Mouse (Mus musculus): ENCODE measurements at regions not wholly inside any gene's neighbourhood (a gene's known extent, or its start where the extent isn't known, plus 50 kb on each side); places are given as distances from the start of the nearest gene placed in this dataset.

- no peak for DNase-seq (ENCODE audit: extremely low spot score in 1 of 2, low spot score in 2 of 2)
- no peak for TF ChIP-seq CTCF (IDR thresholded peaks at IDR 0.05)
- intact Hi-C loops (cut with DNase I): no loop called here
- Histone ChIP-seq H3K4me3 (no peak overlapping the region), H3K27ac (no peak overlapping the region)
Measured at GRCm38 (mm10) chr12:99039497-99040322, 119.3 kb downstream of the Ttc8 start.

GRCm38 (mm10) chr12:99041606-99042005 lies 121.2 kb downstream of the Ttc8 start:
- TF ChIP-seq CTCF (IDR thresholded peaks at IDR 0.05): no peak
- DNase-seq (ENCODE audit: extremely low spot score in 1 of 2, low spot score in 2 of 2): no peak
- Histone ChIP-seq H3K27ac (no peak overlapping the region), H3K4me3 (no peak overlapping the region)
- intact Hi-C loops (cut with DNase I): no loop called here

- H3K4me3 ChIP-seq: no peak overlapping the region
- DNase-seq (ENCODE audit: extremely low spot score in 1 of 2, low spot score in 2 of 2): no peak
- no peak overlapping the region for H3K27ac ChIP-seq
- no peak for TF ChIP-seq CTCF (IDR thresholded peaks at IDR 0.05)
- intact Hi-C loops (cut with DNase I): loop anchor here (1.0 kb wide), 1 partner anchor 47 kb away; no protein-coding TSS in a partner anchor
Measured at GRCm38 (mm10) chr12:99042918-99043862, 122.8 kb downstream of the Ttc8 start.

- H3K4me3 ChIP-seq: no peak overlapping the region
- no peak for TF ChIP-seq CTCF (IDR thresholded peaks at IDR 0.05)
- H3K27ac ChIP-seq: no peak overlapping the region
- intact Hi-C loops (cut with DNase I): no loop called here
- DNase-seq (ENCODE audit: extremely low spot score in 1 of 2, low spot score in 2 of 2): no peak
Measured at GRCm38 (mm10) chr12:99044477-99044876, 124.1 kb downstream of the Ttc8 start.

- intact Hi-C loops (cut with DNase I): no loop called here
- DNase-seq (ENCODE audit: extremely low spot score in 1 of 2, low spot score in 2 of 2): no peak
- Histone ChIP-seq H3K4me3 (no peak overlapping the region), H3K27ac (no peak overlapping the region)
- no peak for TF ChIP-seq CTCF (IDR thresholded peaks at IDR 0.05)
Measured at GRCm38 (mm10) chr12:99050426-99050825, 130.1 kb downstream of the Ttc8 start.

- no peak for TF ChIP-seq CTCF (IDR thresholded peaks at IDR 0.05)
- no peak overlapping the region for H3K27ac ChIP-seq
- no peak for DNase-seq (ENCODE audit: extremely low spot score in 1 of 2, low spot score in 2 of 2)
- intact Hi-C loops (cut with DNase I): no loop called here
- H3K4me3 ChIP-seq: no peak overlapping the region
Measured at GRCm38 (mm10) chr12:99052599-99052998, 132.2 kb downstream of the Ttc8 start.

GRCm38 (mm10) chr12:99057521-99057920 lies 137.1 kb downstream of the Ttc8 start:
- DNase-seq (ENCODE audit: extremely low spot score in 1 of 2, low spot score in 2 of 2): no peak
- no peak overlapping the region for H3K4me3 ChIP-seq
- intact Hi-C loops (cut with DNase I): no loop called here
- H3K27ac ChIP-seq: no peak overlapping the region
- no peak for TF ChIP-seq CTCF (IDR thresholded peaks at IDR 0.05)

GRCm38 (mm10) chr12:99058916-99059315 lies 138.5 kb downstream of the Ttc8 start:
- Histone ChIP-seq H3K27ac (no peak overlapping the region), H3K4me3 (no peak overlapping the region)
- intact Hi-C loops (cut with DNase I): no loop called here
- DNase-seq (ENCODE audit: extremely low spot score in 1 of 2, low spot score in 2 of 2): no peak
- TF ChIP-seq CTCF (IDR thresholded peaks at IDR 0.05): no peak

GRCm38 (mm10) chr12:99059491-99059890 lies 139.1 kb downstream of the Ttc8 start:
- intact Hi-C loops (cut with DNase I): no loop called here
- TF ChIP-seq CTCF (IDR thresholded peaks at IDR 0.05): no peak
- DNase-seq (ENCODE audit: extremely low spot score in 1 of 2, low spot score in 2 of 2): no peak
- Histone ChIP-seq H3K4me3 (no peak overlapping the region), H3K27ac (no peak overlapping the region)

GRCm38 (mm10) chr12:99060702-99061101 lies 140.3 kb downstream of the Ttc8 start:
- DNase-seq (ENCODE audit: extremely low spot score in 1 of 2, low spot score in 2 of 2): no peak
- intact Hi-C loops (cut with DNase I): no loop called here
- no peak overlapping the region for H3K4me3 ChIP-seq
- no peak for TF ChIP-seq CTCF (IDR thresholded peaks at IDR 0.05)
- no peak overlapping the region for H3K27ac ChIP-seq

- intact Hi-C loops (cut with DNase I): no loop called here
- DNase-seq (ENCODE audit: extremely low spot score in 1 of 2, low spot score in 2 of 2): no peak
- no peak for TF ChIP-seq CTCF (IDR thresholded peaks at IDR 0.05)
- Histone ChIP-seq H3K27ac (no peak overlapping the region), H3K4me3 (no peak overlapping the region)
Measured at GRCm38 (mm10) chr12:99063441-99063840, 143.1 kb downstream of the Ttc8 start.

- Histone ChIP-seq H3K27ac (no peak overlapping the region), H3K4me3 (no peak overlapping the region)
- intact Hi-C loops (cut with DNase I): no loop called here
- no peak for DNase-seq (ENCODE audit: extremely low spot score in 1 of 2, low spot score in 2 of 2)
- TF ChIP-seq CTCF (IDR thresholded peaks at IDR 0.05): no peak
Measured at GRCm38 (mm10) chr12:99063885-99064284, 143.5 kb downstream of the Ttc8 start.
